In genomic region chr1:165681045-165681794, GRCm38 (mm10) we compare ENCODE assay signal across 10 mouse cellular contexts. TPM values are rescaled to one million over a fixed set of nuclear protein-coding genes. Genes with fewer than 3 reads are reported as not detected.
A peak's percentile ranks its signal among the peaks of the same experiment; 100 is the strongest.
DNase-seq lines count a peak whose midpoint lies in the region; ATAC-seq and TF ChIP-seq lines count a peak whose summit lies in the region.
"Had no signal": no experiment of that assay in that cellular context is flagged by ENCODE, and none has a peak within 500 bp of the region (broad histone marks: within the 10 kb centered on the region; RNA-seq: fewer than 3 reads in every experiment).

No protein-coding gene starts in this region.

- peak; percentile 56 for TF ChIP-seq CTCF in layer of hippocampus, adult 2 months (conservative IDR thresholded peaks at IDR 0.05)

- peaks cover 8% of the 10 kb centered on the region for H3K36me3 ChIP-seq in heart, embryonic 16.5 days (ENCODE audit: control insufficient read depth, insufficient read depth)
- H3K36me3 ChIP-seq in macrophage (ENCODE audit: inconsistent target) = no peaks in the 10 kb centered on the region
- H3K36me3 ChIP-seq: neural tube, embryonic 12.5 days had no signal

- peak overlapping the region; percentile 15; the same call in 1 of the 2 replicates for H3K9ac ChIP-seq in heart, embryonic 16.5 days (ENCODE audit: low read length)
- H3K9ac ChIP-seq: neural tube, embryonic 12.5 days had no signal

- H3K4me3 ChIP-seq in layer of hippocampus, adult 2 months = no peak overlapping the region
- H3K4me3 ChIP-seq in heart, embryonic 16.5 days (ENCODE audit: low read length) = no peak overlapping the region
- no peak overlapping the region for H3K4me3 ChIP-seq in macrophage (ENCODE audit: inconsistent target)
- H3K4me3 ChIP-seq: neural tube, embryonic 12.5 days had no signal

- WGBS in heart, embryonic 16.5 days = 55% methylated on average over 13 of the region's 13 CpGs
- WGBS in macrophage (ENCODE audit: missing documents) = 6% methylated on average over 13 of the region's 13 CpGs

- H3K27me3 ChIP-seq in heart, embryonic 16.5 days (ENCODE audit: control insufficient read depth, insufficient read depth, low read length) = no peaks in the 10 kb centered on the region
- H3K27me3 ChIP-seq: neural tube, embryonic 12.5 days had no signal

- no peak overlapping the region for H3K27ac ChIP-seq in layer of hippocampus, adult 2 months
- H3K27ac ChIP-seq in heart, embryonic 16.5 days (ENCODE audit: low read length) = peak overlapping the region; percentile 37
- peak overlapping the region; percentile 76 for H3K27ac ChIP-seq in macrophage
- H3K27ac ChIP-seq: neural tube, embryonic 12.5 days had no signal

- peaks cover 81% of the 10 kb centered on the region for H3K79me2 ChIP-seq in macrophage (ENCODE audit: inconsistent target)

- DNase-seq in layer of hippocampus, adult 2 months (ENCODE audit: low spot score in 2 of 2) = no peak
- DNase-seq in layer of hippocampus, postnatal 10 days (ENCODE audit: low spot score in 2 of 2) = no peak
- DNase-seq in cerebellum, adult 11-12 months = no peak
- DNase-seq in cerebellum, postnatal 4 days (ENCODE audit: low spot score in 2 of 2) = no peak
- no peak for DNase-seq in kidney, postnatal 14 days
- DNase-seq: gastrocnemius, postnatal 25 days had no signal

- H3K9me3 ChIP-seq in heart, embryonic 16.5 days (replicated peaks; ENCODE audit: control insufficient read depth, low read length) = no peaks in the 10 kb centered on the region
- H3K9me3 ChIP-seq: neural tube, embryonic 12.5 days had no signal

- H3K4me1 ChIP-seq in heart, embryonic 16.5 days (ENCODE audit: control insufficient read depth, insufficient read depth, low read length) = peaks cover 86% of the 10 kb centered on the region
- H3K4me1 ChIP-seq: neural tube, embryonic 12.5 days had no signal

- H3K4me2 ChIP-seq in heart, embryonic 16.5 days (ENCODE audit: low read depth, low read length) = no peak overlapping the region
- H3K4me2 ChIP-seq: neural tube, embryonic 12.5 days had no signal

- ATAC-seq in activated CD4-positive, CD25-positive, alpha-beta regulatory T cell, adult 4 months = peak; percentile 11
- ATAC-seq in heart, embryonic 16.5 days (replicated peaks; ENCODE audit: extremely low read depth, insufficient read depth, low FRiP score) = no peak

RNA-seq across cellular contexts. Expression of gene Rcsd1, which starts 28.3 kb away (rescaled TPM):
- 1 to 10 TPM; 3.7 to 4.9 TPM for total RNA-seq in layer of hippocampus, adult 2 months (2021)
- total RNA-seq in layer of hippocampus, postnatal 10 days (2021) = 1 to 10 TPM; 6.8 to 6.9 TPM
- 100 to 1,000 TPM; 110 to 112 TPM for polyA plus RNA-seq in activated CD4-positive, CD25-positive, alpha-beta regulatory T cell, adult 4 months (2017; shearing (Covaris generic))
- polyA plus RNA-seq in heart, embryonic 16.5 days (2015; fragmentation: Nextera tagmentation; extraction: Ambion mirVana) = 99.3 and 111 TPM in 2 replicates
- total RNA-seq in macrophage (2018; cell fraction: chromatin; rRNA removed) = 100 to 1,000 TPM in 13 of 26 experiments, 10 to 100 TPM in 13; 33.2 to 495 (median 91.1) TPM
- 100 to 1,000 TPM in 2 of 26 experiments, 10 to 100 TPM in 24; 28.4 to 135 (median 32.6) TPM for total RNA-seq in macrophage (2018; cell fraction: cytosol; rRNA removed)
- total RNA-seq in macrophage (2018; cell fraction: nucleus; rRNA removed) = 100 to 1,000 TPM in 13 of 26 experiments, 10 to 100 TPM in 13; 41.9 to 410 (median 106) TPM
- polyA plus RNA-seq in macrophage (2018) = 32.5 to 46.6 TPM (median 34.4 TPM) in 3 replicates

RNA-seq across cellular contexts. Expression of gene Mpzl1, which starts 46.9 kb away (rescaled TPM):
- 10 to 100 TPM; 30.6 to 38.5 TPM for total RNA-seq in layer of hippocampus, adult 2 months (2021)
- total RNA-seq in layer of hippocampus, postnatal 10 days (2021) = 10 to 100 TPM; 78.4 to 83.3 TPM
- 1 to 10 TPM in 1 of 2 experiments, not detected in 1; 1.4 TPM for polyA plus RNA-seq in activated CD4-positive, CD25-positive, alpha-beta regulatory T cell, adult 4 months (2017; shearing (Covaris generic))
- polyA plus RNA-seq in heart, embryonic 16.5 days (2015; fragmentation: Nextera tagmentation; extraction: Ambion mirVana) = 95.3 and 104 TPM in 2 replicates
- 10 to 100 TPM in 3 of 26 experiments, 1 to 10 TPM in 23; 1.9 to 16.5 (median 4.4) TPM for total RNA-seq in macrophage (2018; cell fraction: chromatin; rRNA removed)
- 1 to 10 TPM; 1.4 to 8.4 (median 4.3) TPM for total RNA-seq in macrophage (2018; cell fraction: cytosol; rRNA removed)
- 10 to 100 TPM in 5 of 26 experiments, 1 to 10 TPM in 21; 1.9 to 15.8 (median 5.7) TPM for total RNA-seq in macrophage (2018; cell fraction: nucleus; rRNA removed)
- 7.1 to 11.1 TPM (median 9.0 TPM) in 3 replicates for polyA plus RNA-seq in macrophage (2018)
